Mouse (Mus musculus): Measurements from ENCODE around the gene Tmem198b. TPM values are rescaled to one million over a fixed set of nuclear protein-coding genes. Genes with fewer than 3 reads are reported as not detected.
A peak's percentile ranks its signal among the peaks of the same experiment; 100 is the strongest.
"Not testable (repeated sequence)": the region's sequence is repeated elsewhere in the genome, so short reads cannot be mapped to it uniquely, and the experiment has no call there.

The Tmem198b gene
- 1 to 10 TPM; 6.7 to 7.6 TPM for total RNA-seq (2021)
- long read RNA-seq, experiment 1, partial matches to known transcripts, result 0 of 7 reads
- long read RNA-seq, experiment 1, other reads (novel, unspliced or antisense), result 5 of 7 reads
- long read RNA-seq, experiment 2, result 0 reads

DNA sequence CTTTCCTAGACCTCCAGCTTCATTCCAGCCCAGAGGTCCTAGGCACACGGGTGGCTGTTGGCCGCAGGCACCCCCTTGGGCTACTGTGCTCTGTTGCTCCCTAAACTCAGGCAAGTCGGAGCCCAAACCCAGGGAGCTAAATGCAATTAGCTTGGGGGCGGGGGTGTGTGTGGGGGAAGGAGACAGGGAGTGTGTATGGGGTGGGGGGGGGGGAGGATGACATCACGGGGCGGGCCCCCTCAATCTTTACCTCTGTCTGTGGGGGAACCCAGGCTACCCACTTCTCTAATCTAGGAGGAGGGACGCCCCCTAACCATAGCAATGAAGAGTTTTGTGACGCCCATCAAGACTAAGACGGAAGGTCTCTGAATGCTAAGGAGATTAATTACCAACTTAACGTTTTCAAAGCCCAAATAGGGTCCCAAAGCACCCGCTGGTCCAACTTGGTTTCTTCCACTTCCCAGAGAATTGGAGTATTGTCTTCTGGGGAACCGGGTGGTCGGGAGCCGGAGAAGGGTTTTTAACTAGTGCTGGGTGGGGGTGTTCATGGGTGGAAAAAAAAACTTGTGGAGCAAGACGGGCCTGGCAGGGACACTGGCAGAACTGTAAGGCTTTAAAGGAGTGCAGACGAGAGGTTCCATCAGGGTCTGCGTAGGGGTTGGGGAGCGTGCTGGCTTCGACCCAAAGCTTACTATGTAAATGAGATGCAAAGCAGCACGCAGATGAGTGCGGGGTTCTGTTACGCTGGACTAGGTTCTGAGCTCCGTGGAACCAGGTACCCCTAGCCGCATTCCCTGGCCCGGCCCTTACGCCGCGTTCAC is at the start of gene Tmem198b:
Tmem198b (minus strand) TSS at position 100 of the 821 bp plus-strand sequence.
- peak; percentile 59 to 65 for DNase-seq (ENCODE audit: low spot score in 2 of 2)

DNA sequence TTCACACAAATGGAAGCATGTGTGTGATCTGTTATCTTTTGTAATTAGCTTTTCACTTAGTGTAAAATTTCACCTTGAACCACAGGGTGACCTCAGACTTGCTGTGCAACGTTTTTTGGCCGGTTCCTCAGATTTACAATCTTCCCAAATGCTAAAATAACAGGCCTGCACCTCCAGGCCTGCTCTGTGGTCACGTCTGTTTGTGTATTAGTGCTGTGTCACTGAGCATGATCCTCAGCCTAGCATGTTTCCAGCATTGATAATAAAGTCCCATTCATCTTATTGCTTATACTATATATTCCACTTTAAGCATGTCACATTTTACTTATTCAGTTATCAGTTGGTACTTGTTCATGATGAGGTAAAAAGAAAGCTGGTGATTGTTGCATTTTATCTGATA is 46.2 kb upstream of the Tmem198b start:
- DNase-seq (ENCODE audit: low spot score in 2 of 2), result no peak

DNA sequence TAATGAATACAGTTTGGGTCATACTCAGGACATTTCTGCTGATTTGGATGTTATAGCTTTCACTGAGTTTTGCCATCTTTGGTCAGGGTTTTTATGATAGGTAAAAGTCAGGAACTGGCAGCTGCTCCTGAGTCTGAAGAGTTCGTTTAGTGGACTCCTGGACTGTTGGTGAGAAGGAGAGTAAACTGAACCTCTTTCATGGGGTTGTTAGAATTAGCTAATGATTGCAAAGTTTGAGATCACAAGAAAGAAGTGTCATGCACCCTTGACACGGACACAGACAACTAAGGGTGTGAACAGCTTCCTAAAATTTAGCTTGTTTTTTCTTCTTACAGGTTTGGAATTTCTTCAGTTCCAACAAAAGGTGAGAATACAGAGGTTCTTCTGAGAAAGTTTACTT is 44.3 kb upstream of the Tmem198b start:
- no peak for DNase-seq (ENCODE audit: low spot score in 2 of 2)

GRCm38 (mm10) chr10:128846664-128847063 is 42.5 kb upstream of the Tmem198b start:
- DNase-seq (ENCODE audit: low spot score in 2 of 2), result no peak

- DNase-seq (ENCODE audit: low spot score in 2 of 2), result no peak
Observed at GRCm38 (mm10) chr10:128845516-128845915, 41.3 kb upstream of the Tmem198b start.

- DNase-seq (ENCODE audit: low spot score in 2 of 2), result no peak
Observed at GRCm38 (mm10) chr10:128843260-128843659, 39.1 kb upstream of the Tmem198b start.

DNA sequence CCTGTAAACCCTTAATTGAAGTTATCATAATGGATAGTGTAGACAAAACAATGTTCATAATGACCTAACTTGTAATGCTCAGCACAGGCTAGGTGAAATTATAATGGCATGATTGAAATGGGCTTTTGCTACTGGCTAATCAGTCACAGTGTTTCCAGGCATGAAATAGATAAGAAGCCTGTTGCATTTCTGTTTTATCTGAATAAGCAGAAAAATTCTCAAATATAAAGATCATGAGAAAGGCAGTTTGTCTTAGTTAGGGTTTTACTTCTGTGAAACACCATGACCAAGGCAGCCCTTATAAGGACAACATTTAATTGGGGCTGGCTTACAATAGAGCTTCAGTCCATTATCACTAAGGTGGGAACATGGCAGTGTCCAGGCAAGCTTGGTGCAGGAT is 36.4 kb upstream of the Tmem198b start:
- DNase-seq (ENCODE audit: low spot score in 2 of 2), result no peak

GRCm38 (mm10) chr10:128839434-128839833 is 35.3 kb upstream of the Tmem198b start:
- no peak for DNase-seq (ENCODE audit: low spot score in 2 of 2)

DNA sequence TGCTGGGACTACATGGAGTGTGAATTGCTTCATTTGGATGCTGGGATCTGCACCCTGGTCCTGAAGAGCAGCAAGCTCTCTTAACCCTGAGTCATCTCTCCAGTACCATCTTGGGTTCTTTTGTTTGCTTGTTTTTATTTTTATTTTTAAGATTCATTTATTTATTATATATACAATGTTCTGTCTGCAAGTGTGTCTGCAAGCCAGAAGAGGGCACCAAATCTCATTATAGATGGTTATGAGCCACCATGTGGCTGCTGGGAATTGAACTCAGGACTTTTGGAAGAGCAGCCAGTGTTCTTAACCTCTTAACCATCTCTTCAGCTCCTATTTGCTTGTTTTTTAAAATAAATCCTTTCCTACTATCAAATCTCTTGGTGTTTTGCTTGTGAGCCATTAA is 33.2 kb upstream of the Tmem198b start:
- no peak for DNase-seq (ENCODE audit: low spot score in 2 of 2)

- DNase-seq (ENCODE audit: low spot score in 2 of 2), result no peak
Observed at GRCm38 (mm10) chr10:128823821-128824220, 19.7 kb upstream of the Tmem198b start.

DNA sequence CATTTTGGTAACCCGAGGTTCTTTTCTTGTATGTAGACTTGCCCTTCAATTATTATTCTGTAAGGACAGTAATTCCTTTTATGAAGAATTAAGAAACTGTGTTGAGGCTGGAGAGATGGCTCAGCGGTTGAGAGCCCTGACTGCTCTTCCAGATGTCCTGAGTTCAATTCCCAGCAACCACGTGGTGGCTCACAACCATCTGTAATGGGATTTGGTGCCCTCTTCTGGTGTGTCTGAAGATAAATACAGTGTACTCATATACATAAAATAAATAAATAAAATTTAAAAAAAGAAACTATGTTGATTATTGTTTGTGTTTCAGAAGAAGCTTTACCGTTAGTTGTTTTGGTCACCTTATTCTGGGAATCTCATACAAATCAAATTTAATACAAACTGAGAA is 18.9 kb upstream of the Tmem198b start:
- DNase-seq (ENCODE audit: low spot score in 2 of 2), result not testable (repeated sequence)

DNA sequence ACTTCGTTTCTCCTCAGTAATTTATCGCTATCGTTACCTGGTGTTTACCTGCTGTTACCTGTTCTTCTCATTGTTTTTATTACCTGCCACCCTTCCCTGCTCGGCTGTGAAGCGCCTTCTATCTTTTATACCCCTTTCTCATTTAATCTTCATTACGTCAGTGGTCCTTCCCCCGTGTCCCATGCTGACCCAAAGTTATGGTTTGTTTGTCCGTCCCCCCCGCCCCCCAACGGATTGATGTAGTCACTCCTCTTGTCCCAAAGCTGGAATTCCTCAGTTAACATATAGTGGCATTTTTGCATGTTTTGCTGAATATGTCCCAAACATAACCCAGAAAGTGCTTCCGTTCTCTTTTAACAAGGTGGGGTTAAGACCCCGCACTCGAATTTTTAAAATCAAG is 18.0 kb upstream of the Tmem198b start:
- DNase-seq (ENCODE audit: low spot score in 2 of 2), result no peak

DNA sequence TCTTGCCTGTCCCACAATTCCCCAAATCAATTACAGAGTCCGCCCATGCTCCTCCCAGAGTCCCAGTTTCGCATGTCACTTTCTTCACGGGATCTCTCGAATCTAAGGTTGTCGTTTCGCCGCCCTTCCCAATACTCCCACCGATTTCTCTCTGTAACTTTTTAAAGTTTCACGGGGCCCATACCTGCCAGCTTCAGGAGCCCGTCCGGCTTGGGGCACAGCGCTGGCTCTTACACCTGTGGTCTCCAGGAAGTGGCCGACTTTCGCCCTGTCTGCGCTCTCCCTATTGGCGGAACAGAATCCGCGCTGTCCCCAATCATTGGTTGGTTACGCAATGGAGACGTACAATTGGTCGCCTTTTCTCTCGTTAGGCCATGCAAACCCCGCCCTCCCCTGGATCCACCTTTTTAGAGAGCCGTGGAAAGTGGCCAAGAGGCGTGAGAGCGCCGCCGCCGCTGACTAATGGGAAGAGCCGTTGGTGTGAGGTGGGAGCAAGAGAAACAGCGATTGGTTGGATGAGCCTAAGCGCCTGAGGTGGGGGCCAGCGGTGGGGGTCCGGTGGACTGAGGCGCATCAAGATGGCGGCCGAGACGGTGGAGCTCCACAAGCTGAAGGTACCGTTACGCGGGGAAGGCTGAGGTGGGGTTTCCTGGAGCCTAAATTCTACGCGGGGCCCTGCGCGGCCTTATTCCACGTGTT is 17.3 kb upstream of the Tmem198b start, which contains the start of gene Ormdl2:
Ormdl2 (minus strand) TSS at position 288 of the 699 bp plus-strand sequence.
- peak; percentile 96 to 97 for DNase-seq (ENCODE audit: low spot score in 2 of 2)

GRCm38 (mm10) chr10:128820217-128820616 is 16.0 kb upstream of the Tmem198b start:
- no peak for DNase-seq (ENCODE audit: low spot score in 2 of 2)

DNA sequence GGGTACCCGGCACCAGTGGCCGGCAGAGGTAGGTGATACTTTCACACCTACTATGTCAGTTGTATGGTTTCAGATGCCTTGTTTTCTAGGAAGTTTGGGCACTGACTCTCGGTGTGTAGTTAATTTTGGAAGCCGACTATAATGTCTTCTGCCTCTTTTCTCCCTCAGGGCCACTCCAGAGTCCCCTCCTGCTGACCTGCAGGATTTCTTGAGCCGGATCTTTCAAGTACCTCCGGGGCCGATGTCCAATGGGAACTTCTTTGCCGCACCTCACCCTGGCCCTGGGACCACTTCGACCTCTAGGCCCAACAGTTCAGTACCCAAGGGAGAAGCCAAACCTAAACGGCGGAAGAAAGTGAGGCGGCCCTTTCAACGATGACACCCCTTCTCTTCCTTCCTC is 12.9 kb upstream of the Tmem198b start, which contains the start of gene Sarnp:
Sarnp (plus strand) TSS at position 301 of the 400 bp plus-strand sequence.
- DNase-seq (ENCODE audit: low spot score in 2 of 2), result no peak

DNA sequence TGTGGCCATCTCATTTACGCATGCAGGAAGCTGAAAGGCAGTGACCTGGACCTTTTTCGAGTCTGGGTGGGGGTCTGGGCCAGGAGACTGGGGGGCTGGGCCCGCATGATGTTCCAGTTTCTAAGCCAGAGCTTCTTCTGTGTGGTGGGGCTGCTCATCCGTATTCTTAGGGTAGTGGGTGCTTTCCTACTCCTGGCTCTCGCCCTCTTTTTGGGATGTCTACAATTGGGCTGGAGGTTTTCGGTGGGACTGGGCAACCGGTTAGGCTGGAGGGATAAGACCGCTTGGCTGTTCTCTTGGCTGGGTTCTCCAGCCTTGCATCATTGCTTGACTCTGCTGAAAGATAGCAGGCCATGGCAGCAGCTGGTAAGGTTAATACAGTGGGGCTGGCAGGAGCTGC is 2.8 kb upstream of the Tmem198b start:
- no peak for DNase-seq (ENCODE audit: low spot score in 2 of 2)

DNA sequence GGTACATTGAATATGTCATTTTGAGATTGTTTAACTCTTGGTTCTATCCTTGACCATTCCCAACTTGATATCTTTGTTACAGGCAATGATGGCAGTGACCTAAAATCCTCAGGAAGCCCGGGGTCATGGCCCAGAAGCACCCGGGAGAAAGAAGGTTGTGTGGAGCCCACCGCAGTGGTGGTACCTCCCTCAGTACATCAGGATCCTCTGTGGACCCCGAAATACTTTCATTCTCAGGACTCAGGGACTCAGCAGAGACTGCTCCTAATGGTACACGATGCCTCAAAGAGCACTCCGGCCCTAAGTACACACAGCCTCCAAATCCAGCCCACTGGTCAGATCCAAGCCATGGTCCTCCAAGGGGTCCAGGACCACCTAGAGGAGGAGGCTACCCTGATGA is 1.9 kb upstream of the Tmem198b start:
- no peak for DNase-seq (ENCODE audit: low spot score in 2 of 2)

GRCm38 (mm10) chr10:128805092-128806000 is 1.2 kb upstream of the Tmem198b start:
- DNase-seq (ENCODE audit: low spot score in 2 of 2), result peak; percentile 86 to 89

- DNase-seq (ENCODE audit: low spot score in 2 of 2), result peak; percentile 43 to 44
Observed at GRCm38 (mm10) chr10:128803771-128804270, 349 bp downstream of the Tmem198b start, which contains the start of gene Dnajc14. Dnajc14 (plus strand) TSS chr10:128804062.

- DNase-seq (ENCODE audit: low spot score in 2 of 2), result no peak
Observed at GRCm38 (mm10) chr10:128803361-128803760, 809 bp downstream of the Tmem198b start.

DNA sequence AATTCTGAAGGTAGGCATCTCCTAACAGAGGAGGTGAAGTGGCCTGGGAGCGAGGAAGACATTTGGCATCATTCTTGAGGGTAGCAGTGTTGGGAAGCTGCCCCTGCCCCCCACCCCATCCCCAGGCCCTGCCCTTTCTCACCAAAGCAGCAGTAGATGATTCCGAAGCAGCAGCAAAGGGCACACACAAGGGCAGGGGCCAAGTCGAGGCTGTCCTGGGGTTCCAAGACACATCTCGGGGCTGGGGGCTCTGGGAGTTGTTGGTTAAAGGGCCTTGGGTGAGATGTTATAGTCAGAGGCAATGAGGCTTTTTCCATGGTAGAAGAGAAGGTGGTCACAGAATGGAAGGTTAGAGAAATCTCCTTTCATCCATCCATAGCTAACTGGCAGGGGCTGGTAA is 1.2 kb downstream of the Tmem198b start:
- no peak for DNase-seq (ENCODE audit: low spot score in 2 of 2)
